Mouse (Mus musculus): ENCODE measurements at regions not wholly inside any gene's neighbourhood (a gene's known extent, or its start where the extent isn't known, plus 50 kb on each side); places are given as distances from the start of the nearest gene placed in this dataset.

DNA sequence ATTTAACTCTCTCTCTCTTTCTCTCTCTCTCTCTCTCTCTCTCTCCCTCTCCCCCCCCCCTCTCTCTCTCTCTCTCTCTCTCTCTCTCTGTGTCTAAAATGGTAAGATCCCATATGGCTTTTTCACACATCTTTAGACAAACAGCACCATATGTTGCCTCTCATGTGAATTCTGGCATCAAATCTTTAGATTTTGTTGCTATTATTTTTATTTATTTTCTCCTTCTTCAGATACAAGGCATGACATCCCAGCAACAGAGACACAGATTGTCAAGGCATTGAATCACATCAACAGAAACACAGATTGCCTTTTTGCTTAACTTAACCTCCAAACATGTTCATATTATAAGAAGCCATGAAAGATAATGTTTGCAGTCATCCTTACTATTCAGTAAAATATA is 85.6 kb downstream of the Alg10b start:
- TF ChIP-seq CTCF (IDR thresholded peaks at IDR 0.05; ENCODE audit: low read depth) (no peak), EP300 (IDR thresholded peaks at IDR 0.05; ENCODE audit: low read depth) (no peak)
